Mouse (Mus musculus) forebrain, embryonic 15.5 days (tissue): Measurements from ENCODE around the gene Ywhaq. TPM values are rescaled to one million over a fixed set of nuclear protein-coding genes. Genes with fewer than 3 reads are reported as not detected.

ENCODE experiments used
- ATAC-seq: fragments of 200-750 bp; cut with Nextera tagmentation; replicated peaks from 2 replicates; pipeline ENCODE4 v1.8.0; 2017; ENCODE audit warnings: mild to moderate bottlenecking, moderate TSS enrichment, moderate library complexity
- H3K27ac ChIP-seq: fragments of 300-500 bp; sonication (generic); replicated peaks from 2 replicates; pipeline ENCODE4 v1.5.1; 2015; ENCODE audit warnings: mild to moderate bottlenecking, inconsistent platforms
- H3K27me3 ChIP-seq: fragments of 300-500 bp; sonication (generic); 2 replicates; pipeline ENCODE4 v1.6.1; 2015; ENCODE audit warnings: inconsistent platforms
- H3K36me3 ChIP-seq: fragments of 300-500 bp; sonication (generic); 2 replicates; pipeline ENCODE4 v1.6.1; 2015; ENCODE audit warnings: mild to moderate bottlenecking, inconsistent platforms
- H3K4me1 ChIP-seq: fragments of 300-500 bp; sonication (generic); 2 replicates; pipeline ENCODE4 v1.6.1; 2015; ENCODE audit warnings: inconsistent platforms
- H3K4me2 ChIP-seq: fragments of 300-500 bp; sonication (generic); replicated peaks from 2 replicates; pipeline ENCODE4 v1.6.1; 2015; ENCODE audit warnings: mild to moderate bottlenecking, inconsistent platforms
- H3K4me3 ChIP-seq: fragments of 300-500 bp; sonication (generic); 2 replicates; pipeline ENCODE4 v1.5.1; 2015; ENCODE audit warnings: mild to moderate bottlenecking, inconsistent platforms
- H3K9ac ChIP-seq: fragments of 300-500 bp; sonication (generic); replicated peaks from 2 replicates; pipeline ENCODE4 v1.6.1; 2015; ENCODE audit warnings: mild to moderate bottlenecking, inconsistent platforms
- H3K9me3 ChIP-seq: fragments of 300-500 bp; sonication (generic); 2 replicates; pipeline ENCODE4 v1.6.1; 2016; ENCODE audit warnings: inconsistent platforms
- WGBS: fragments of 180-500 bp; shearing (Covaris S2); methylation state at CpG from one replicate; pipeline ENCODE4 v1.1.7; 2015; ENCODE audit warnings: mixed read lengths; 5-methylcytosine and 5-hydroxymethylcytosine counted together
- polyA plus RNA-seq: library from polyadenylated mRNA; unstranded; fragments of >200 nt; fragmentation: Nextera tagmentation; extraction: Ambion mirVana; gene quantifications from 2 replicates; pipeline ENCODE4 v1.2.1, GENCODE M21; 2015

The Ywhaq gene
- polyA plus RNA-seq, result 1,116 and 1,143 TPM in 2 replicates

GRCm38 (mm10) chr12:21417100-21418070, at the start of gene Ywhaq:
Ywhaq (minus strand) TSS chr12:21417637.
- Histone ChIP-seq H3K27me3 (no peaks in the 10 kb centered on the region), H3K9me3 (0 out of 2 replicates have a peak, but pooled peaks cover 8% of the 10 kb centered on the region), H3K4me3 (peak within 1 kb of the TSS; percentile 100), H3K4me2 (peak within 1 kb of the TSS; percentile 69), H3K9ac (peak within 1 kb of the TSS; percentile 100), H3K27ac (peak within 1 kb of the TSS; percentile 100), H3K36me3 (peaks cover 29% of the 10 kb centered on the region), H3K4me1 (peaks cover 26% of the 10 kb centered on the region)
- under 1% methylated on average over 100 of the region's 103 CpGs for WGBS
- ATAC-seq, result peak; percentile 99

- no peak overlapping the region for H3K4me2 ChIP-seq
- no peaks in the 10 kb centered on the region for H3K36me3 ChIP-seq
- 41% methylated on average over 5 of the region's 5 CpGs for WGBS
- H3K4me1 ChIP-seq, result no peaks in the 10 kb centered on the region
- H3K9me3 ChIP-seq, result no peaks in the 10 kb centered on the region
- H3K27ac ChIP-seq, result no peak overlapping the region
- H3K27me3 ChIP-seq, result no peaks in the 10 kb centered on the region
- H3K9ac ChIP-seq, result no peak overlapping the region
- H3K4me3 ChIP-seq, result no peak overlapping the region
- ATAC-seq, result no peak; the same call in 1 of the 2 replicates
Observed at GRCm38 (mm10) chr12:21463448-21463891, 46.0 kb upstream of the Ywhaq start.

- Histone ChIP-seq H3K36me3 (no peaks in the 10 kb centered on the region), H3K4me2 (no peak overlapping the region), H3K27ac (no peak overlapping the region), H3K9ac (no peak overlapping the region), H3K4me3 (no peak overlapping the region), H3K9me3 (no peaks in the 10 kb centered on the region), H3K4me1 (no peaks in the 10 kb centered on the region), H3K27me3 (no peaks in the 10 kb centered on the region)
- 78% methylated on average over 3 of the region's 3 CpGs for WGBS
- no peak for ATAC-seq
Observed at GRCm38 (mm10) chr12:21462658-21463057, 45.2 kb upstream of the Ywhaq start.

GRCm38 (mm10) chr12:21459681-21460080, 42.2 kb upstream of the Ywhaq start:
- no peaks in the 10 kb centered on the region for H3K36me3 ChIP-seq
- H3K4me1 ChIP-seq, result no peaks in the 10 kb centered on the region
- H3K4me3 ChIP-seq, result no peak overlapping the region
- no peak overlapping the region for H3K27ac ChIP-seq
- H3K9ac ChIP-seq, result no peak overlapping the region
- ATAC-seq, result no peak
- 93% methylated on average over 4 of the region's 4 CpGs for WGBS
- H3K4me2 ChIP-seq, result no peak overlapping the region
- no peaks in the 10 kb centered on the region for H3K27me3 ChIP-seq
- no peaks in the 10 kb centered on the region for H3K9me3 ChIP-seq

GRCm38 (mm10) chr12:21456021-21456420, 38.6 kb upstream of the Ywhaq start:
- H3K36me3 ChIP-seq, result no peaks in the 10 kb centered on the region
- no peaks in the 10 kb centered on the region for H3K9me3 ChIP-seq
- H3K27me3 ChIP-seq, result no peaks in the 10 kb centered on the region
- no peaks in the 10 kb centered on the region for H3K4me1 ChIP-seq
- H3K9ac ChIP-seq, result no peak overlapping the region
- H3K4me3 ChIP-seq, result no peak overlapping the region
- WGBS, result 81% methylated on average over 1 of the region's 1 CpGs
- no peak for ATAC-seq
- no peak overlapping the region for H3K27ac ChIP-seq
- no peak overlapping the region for H3K4me2 ChIP-seq

GRCm38 (mm10) chr12:21451752-21452151, 34.3 kb upstream of the Ywhaq start:
- WGBS, result 39% methylated on average over 1 of the region's 1 CpGs

GRCm38 (mm10) chr12:21451351-21451750, 33.9 kb upstream of the Ywhaq start:
- Histone ChIP-seq H3K27ac (no peak overlapping the region), H3K36me3 (no peaks in the 10 kb centered on the region), H3K9me3 (no peaks in the 10 kb centered on the region), H3K4me1 (no peaks in the 10 kb centered on the region), H3K27me3 (no peaks in the 10 kb centered on the region), H3K4me3 (no peak overlapping the region), H3K4me2 (no peak overlapping the region), H3K9ac (no peak overlapping the region)
- WGBS, result 95% methylated on average over 2 of the region's 2 CpGs
- ATAC-seq, result no peak

More at GRCm38 (mm10) chr12:21451752-21452151, 34.3 kb upstream of the Ywhaq start:
- H3K9ac ChIP-seq, result no peak overlapping the region
- ATAC-seq, result no peak
- no peak overlapping the region for H3K27ac ChIP-seq
- no peaks in the 10 kb centered on the region for H3K27me3 ChIP-seq
- no peak overlapping the region for H3K4me2 ChIP-seq
- H3K4me1 ChIP-seq, result no peaks in the 10 kb centered on the region
- H3K9me3 ChIP-seq, result no peaks in the 10 kb centered on the region
- H3K36me3 ChIP-seq, result no peaks in the 10 kb centered on the region
- no peak overlapping the region for H3K4me3 ChIP-seq

- WGBS, result 90% methylated on average over 3 of the region's 3 CpGs
- Histone ChIP-seq H3K4me2 (no peak overlapping the region), H3K9me3 (no peaks in the 10 kb centered on the region), H3K4me3 (no peak overlapping the region), H3K4me1 (no peaks in the 10 kb centered on the region), H3K27ac (no peak overlapping the region), H3K27me3 (no peaks in the 10 kb centered on the region), H3K9ac (no peak overlapping the region), H3K36me3 (no peaks in the 10 kb centered on the region)
- ATAC-seq, result no peak
Observed at GRCm38 (mm10) chr12:21443783-21444182, 26.3 kb upstream of the Ywhaq start.

- H3K9me3 ChIP-seq, result no peaks in the 10 kb centered on the region
- H3K36me3 ChIP-seq, result no peaks in the 10 kb centered on the region
- 95% methylated on average over 1 of the region's 1 CpGs for WGBS
- H3K4me2 ChIP-seq, result no peak overlapping the region
- H3K4me1 ChIP-seq, result no peaks in the 10 kb centered on the region
- H3K4me3 ChIP-seq, result no peak overlapping the region
- H3K9ac ChIP-seq, result no peak overlapping the region
- H3K27ac ChIP-seq, result no peak overlapping the region
- H3K27me3 ChIP-seq, result no peaks in the 10 kb centered on the region
- ATAC-seq, result no peak
Observed at GRCm38 (mm10) chr12:21441870-21442269, 24.4 kb upstream of the Ywhaq start.

GRCm38 (mm10) chr12:21439428-21439827, 22.0 kb upstream of the Ywhaq start:
- Histone ChIP-seq H3K9me3 (no peaks in the 10 kb centered on the region), H3K9ac (no peak overlapping the region), H3K4me2 (no peak overlapping the region), H3K4me1 (no peaks in the 10 kb centered on the region), H3K4me3 (no peak overlapping the region), H3K27me3 (no peaks in the 10 kb centered on the region), H3K36me3 (no peaks in the 10 kb centered on the region), H3K27ac (no peak overlapping the region)
- WGBS, result 58% methylated on average over 9 of the region's 9 CpGs
- ATAC-seq, result no peak; the same call in 1 of the 2 replicates

- Histone ChIP-seq H3K27me3 (no peaks in the 10 kb centered on the region), H3K9me3 (no peaks in the 10 kb centered on the region), H3K27ac (peak overlapping the region; percentile 10; the same call in 1 of the 2 replicates), H3K4me2 (no peak overlapping the region), H3K36me3 (no peaks in the 10 kb centered on the region), H3K9ac (no peak overlapping the region), H3K4me1 (no peaks in the 10 kb centered on the region), H3K4me3 (no peak overlapping the region)
- WGBS, result 69% methylated on average over 4 of the region's 4 CpGs
- ATAC-seq, result no peak; the same call in 1 of the 2 replicates
Observed at GRCm38 (mm10) chr12:21438750-21439394, 21.4 kb upstream of the Ywhaq start.

- no peaks in the 10 kb centered on the region for H3K4me1 ChIP-seq
- no peak for ATAC-seq
Observed at GRCm38 (mm10) chr12:21438294-21438693, 20.9 kb upstream of the Ywhaq start.

More at GRCm38 (mm10) chr12:21438294-21438693, 20.9 kb upstream of the Ywhaq start:
- no peak overlapping the region for H3K27ac ChIP-seq
- no peaks in the 10 kb centered on the region for H3K27me3 ChIP-seq
- H3K9me3 ChIP-seq, result no peaks in the 10 kb centered on the region
- no peak overlapping the region for H3K9ac ChIP-seq
- no peaks in the 10 kb centered on the region for H3K36me3 ChIP-seq
- H3K4me2 ChIP-seq, result no peak overlapping the region
- H3K4me3 ChIP-seq, result no peak overlapping the region
- 90% methylated on average over 3 of the region's 3 CpGs for WGBS
